Mouse (Mus musculus): ENCODE measurements at regions not wholly inside any gene's neighbourhood (a gene's known extent, or its start where the extent isn't known, plus 50 kb on each side); places are given as distances from the start of the nearest gene placed in this dataset.

DNA sequence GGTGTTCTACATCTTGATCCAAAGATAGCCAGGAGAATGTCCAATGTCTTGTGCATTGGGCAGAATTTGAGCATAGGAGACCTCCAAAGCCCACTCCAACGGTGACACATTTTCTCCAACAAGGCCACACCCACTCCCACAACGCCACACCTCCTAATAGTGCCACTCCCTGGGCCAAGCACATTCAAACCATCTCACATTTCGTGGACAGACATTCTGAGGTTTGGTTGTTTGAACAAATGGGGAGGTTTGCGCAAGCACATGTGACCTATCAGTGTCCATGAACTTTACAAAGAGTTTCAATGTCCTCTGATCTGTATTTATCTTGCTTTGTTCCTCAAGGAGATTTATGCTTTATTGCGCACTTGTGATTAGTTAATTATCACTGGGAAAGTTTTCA is 63.5 kb downstream of the Gm11983 start:
- WGBS, result 85% methylated on average over 5 of the region's 5 CpGs

DNA sequence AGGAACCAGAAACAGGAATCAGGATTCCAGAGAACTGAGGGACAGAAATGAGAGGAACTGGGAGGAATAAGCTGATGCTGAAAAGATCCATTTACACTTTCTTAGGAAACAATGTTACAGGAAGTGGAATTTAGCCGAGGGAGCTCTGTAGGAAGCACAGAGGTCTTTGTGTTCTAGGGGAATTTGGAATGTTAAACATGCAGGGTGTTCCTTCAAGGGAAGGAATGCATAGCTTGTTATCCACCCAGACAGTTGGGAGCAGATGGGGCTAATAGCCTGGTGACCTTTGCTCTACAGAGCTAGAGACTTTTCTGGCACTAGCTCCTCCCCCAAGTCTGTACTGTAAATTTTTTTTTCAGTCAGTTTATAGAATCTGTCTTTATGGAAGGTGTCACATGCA is 64.1 kb downstream of the Gm11983 start:
- WGBS, result 12% methylated on average over 1 of the region's 1 CpGs
- no peaks in the 10 kb centered on the region for H3K9me3 ChIP-seq (replicated peaks; ENCODE audit: control insufficient read depth, low read length)
- DNase-seq (ENCODE audit: low spot score) (peak; percentile 8), ATAC-seq (ENCODE audit: insufficient read depth, low read depth) (peak; percentile 57)
- H3K27ac ChIP-seq (ENCODE audit: low read depth), result no peak overlapping the region
- H3K9ac ChIP-seq (replicated peaks; ENCODE audit: low read depth, low read length), result no peak overlapping the region
- H3K4me3 ChIP-seq (ENCODE audit: low read depth, low read length), result no peak overlapping the region
- H3K4me1 ChIP-seq (ENCODE audit: control insufficient read depth, insufficient read depth), result peaks cover 6% of the 10 kb centered on the region; the same call in 1 of the 2 replicates
- TF ChIP-seq CTCF (IDR thresholded peaks at IDR 0.05; ENCODE audit: low read depth), result no peak
- TF ChIP-seq EP300 (IDR thresholded peaks at IDR 0.05; ENCODE audit: low read depth), result no peak
- H3K36me3 ChIP-seq (replicated peaks; ENCODE audit: control insufficient read depth, insufficient read depth, low read length), result no peaks in the 10 kb centered on the region
- H3K27me3 ChIP-seq (ENCODE audit: control insufficient read depth, insufficient read depth, low read length), result no peaks in the 10 kb centered on the region
- H3K4me2 ChIP-seq (ENCODE audit: low read depth, low read length), result no peak overlapping the region

More for the DNA sequence above, 63.5 kb downstream of the Gm11983 start:
- Histone ChIP-seq H3K4me1 (ENCODE audit: control insufficient read depth, insufficient read depth) (peaks cover 6% of the 10 kb centered on the region; the same call in 1 of the 2 replicates), H3K9ac (replicated peaks; ENCODE audit: low read depth, low read length) (no peak overlapping the region), H3K4me3 (ENCODE audit: low read depth, low read length) (no peak overlapping the region), H3K9me3 (replicated peaks; ENCODE audit: control insufficient read depth, low read length) (no peaks in the 10 kb centered on the region), H3K27me3 (ENCODE audit: control insufficient read depth, insufficient read depth, low read length) (no peaks in the 10 kb centered on the region), H3K36me3 (replicated peaks; ENCODE audit: control insufficient read depth, insufficient read depth, low read length) (no peaks in the 10 kb centered on the region), H3K4me2 (ENCODE audit: low read depth, low read length) (no peak overlapping the region), H3K27ac (ENCODE audit: low read depth) (no peak overlapping the region)
- ATAC-seq (ENCODE audit: insufficient read depth, low read depth) (no peak), DNase-seq (ENCODE audit: low spot score) (no peak)
- no peak for TF ChIP-seq CTCF (IDR thresholded peaks at IDR 0.05; ENCODE audit: low read depth)
- no peak for TF ChIP-seq EP300 (IDR thresholded peaks at IDR 0.05; ENCODE audit: low read depth)

- H3K9ac ChIP-seq (replicated peaks; ENCODE audit: low read depth, low read length), result no peak overlapping the region
- H3K4me3 ChIP-seq (ENCODE audit: low read depth, low read length), result no peak overlapping the region
- DNase-seq (ENCODE audit: low spot score) (no peak), ATAC-seq (ENCODE audit: insufficient read depth, low read depth) (no peak)
- no peaks in the 10 kb centered on the region for H3K9me3 ChIP-seq (replicated peaks; ENCODE audit: control insufficient read depth, low read length)
- TF ChIP-seq CTCF (IDR thresholded peaks at IDR 0.05; ENCODE audit: low read depth) (no peak), EP300 (IDR thresholded peaks at IDR 0.05; ENCODE audit: low read depth) (no peak)
- peaks cover 6% of the 10 kb centered on the region; the same call in 1 of the 2 replicates for H3K4me1 ChIP-seq (ENCODE audit: control insufficient read depth, insufficient read depth)
- H3K27me3 ChIP-seq (ENCODE audit: control insufficient read depth, insufficient read depth, low read length), result no peaks in the 10 kb centered on the region
- H3K4me2 ChIP-seq (ENCODE audit: low read depth, low read length), result no peak overlapping the region
- H3K36me3 ChIP-seq (replicated peaks; ENCODE audit: control insufficient read depth, insufficient read depth, low read length), result no peaks in the 10 kb centered on the region
- WGBS, result 76% methylated on average over 7 of the region's 7 CpGs
- H3K27ac ChIP-seq (ENCODE audit: low read depth), result no peak overlapping the region
Measured at GRCm38 (mm10) chr11:6769437-6769765, 68.1 kb downstream of the Gm11983 start.

DNA sequence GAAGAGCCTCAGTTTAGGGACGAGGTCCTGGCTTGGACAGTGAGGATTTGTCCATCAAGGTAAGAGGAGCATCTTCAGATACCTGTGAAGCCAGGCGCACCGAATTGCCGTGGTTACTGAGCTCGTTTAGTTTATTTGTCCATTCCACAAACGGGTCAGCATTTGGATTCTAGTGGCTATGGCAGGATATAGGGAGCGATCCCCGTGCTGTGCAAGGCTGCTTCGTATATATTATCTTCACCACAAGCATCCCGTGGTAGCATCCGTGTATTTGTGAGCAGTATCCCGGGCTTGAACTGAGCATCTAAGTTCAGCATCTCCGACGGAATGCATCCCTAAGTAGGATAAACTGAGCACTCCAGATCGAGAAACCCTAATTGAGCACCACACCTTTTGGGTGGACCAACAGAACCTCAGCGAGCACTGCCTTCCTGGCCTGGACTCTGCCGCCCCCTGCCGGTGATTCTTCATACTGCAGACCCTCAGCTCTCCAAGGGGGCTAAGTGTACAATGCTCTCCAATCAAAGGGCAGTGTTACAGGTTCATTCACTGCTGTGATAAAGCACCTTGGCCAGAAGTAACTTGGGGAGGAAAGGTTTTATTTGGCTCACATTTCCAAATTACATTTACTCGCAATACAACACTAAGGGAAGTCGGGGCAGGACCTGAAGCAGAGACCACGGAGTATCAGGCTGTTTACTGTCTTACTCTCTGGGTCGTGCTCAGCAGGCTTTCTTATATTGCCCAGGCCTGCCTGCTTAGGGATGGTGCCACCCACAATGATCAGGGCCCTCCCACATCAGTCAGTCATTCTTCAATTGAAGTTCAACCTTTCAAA is 68.6 kb downstream of the Gm11983 start:
- Histone ChIP-seq H3K4me1 (ENCODE audit: control insufficient read depth, insufficient read depth) (peaks cover 6% of the 10 kb centered on the region; the same call in 1 of the 2 replicates), H3K4me2 (ENCODE audit: low read depth, low read length) (no peak overlapping the region), H3K36me3 (replicated peaks; ENCODE audit: control insufficient read depth, insufficient read depth, low read length) (no peaks in the 10 kb centered on the region), H3K27ac (ENCODE audit: low read depth) (no peak overlapping the region), H3K4me3 (ENCODE audit: low read depth, low read length) (no peak overlapping the region), H3K9ac (replicated peaks; ENCODE audit: low read depth, low read length) (no peak overlapping the region), H3K27me3 (ENCODE audit: control insufficient read depth, insufficient read depth, low read length) (no peaks in the 10 kb centered on the region), H3K9me3 (replicated peaks; ENCODE audit: control insufficient read depth, low read length) (no peaks in the 10 kb centered on the region)
- TF ChIP-seq EP300 (IDR thresholded peaks at IDR 0.05; ENCODE audit: low read depth), result no peak
- TF ChIP-seq CTCF (IDR thresholded peaks at IDR 0.05; ENCODE audit: low read depth), result peak; percentile 92
- no peak for ATAC-seq (ENCODE audit: insufficient read depth, low read depth)
- DNase-seq (ENCODE audit: low spot score), result peak; percentile 35
- WGBS, result 49% methylated on average over 22 of the region's 22 CpGs

GRCm38 (mm10) chr11:6766725-6767124 is 70.7 kb downstream of the Gm11983 start:
- H3K4me1 ChIP-seq (ENCODE audit: control insufficient read depth, insufficient read depth), result no peaks in the 10 kb centered on the region
- WGBS, result 25% methylated on average over 7 of the region's 7 CpGs
- ATAC-seq (ENCODE audit: insufficient read depth, low read depth) (no peak), DNase-seq (ENCODE audit: low spot score) (no peak)
- H3K9ac ChIP-seq (replicated peaks; ENCODE audit: low read depth, low read length), result no peak overlapping the region
- TF ChIP-seq EP300 (IDR thresholded peaks at IDR 0.05; ENCODE audit: low read depth), result no peak
- no peak for TF ChIP-seq CTCF (IDR thresholded peaks at IDR 0.05; ENCODE audit: low read depth)
- H3K9me3 ChIP-seq (replicated peaks; ENCODE audit: control insufficient read depth, low read length), result no peaks in the 10 kb centered on the region
- no peaks in the 10 kb centered on the region for H3K27me3 ChIP-seq (ENCODE audit: control insufficient read depth, insufficient read depth, low read length)
- no peak overlapping the region for H3K27ac ChIP-seq (ENCODE audit: low read depth)
- H3K36me3 ChIP-seq (replicated peaks; ENCODE audit: control insufficient read depth, insufficient read depth, low read length), result no peaks in the 10 kb centered on the region
- no peak overlapping the region for H3K4me2 ChIP-seq (ENCODE audit: low read depth, low read length)
- H3K4me3 ChIP-seq (ENCODE audit: low read depth, low read length), result no peak overlapping the region
